Mouse (Mus musculus): ENCODE data around the gene Znrf1. TPM values are rescaled to one million over a fixed set of nuclear protein-coding genes. Genes with fewer than 3 reads are reported as not detected.
"Not testable (repeated sequence)": the region's sequence is repeated elsewhere in the genome, so short reads cannot be mapped to it uniquely, and the experiment has no call there.

The Znrf1 gene
- polyA plus RNA-seq (2014; fragmentation: Nextera tagmentation; extraction: Ambion mirVana): 38.6 and 45.6 TPM in 2 replicates

GRCm38 (mm10) chr8:111536031-111536977, at the start of gene Znrf1:
Gene Znrf1, plus strand, starts transcription at chr8:111536097.
- DNase-seq (ENCODE audit: low spot score, missing footprints) (peak; percentile 98), ATAC-seq (ENCODE audit: low FRiP score) (peak; percentile 94)
- Histone ChIP-seq H3K4me2 (peak within 1 kb of the TSS; percentile 72), H3K27me3 (ENCODE audit: control insufficient read depth, insufficient read depth, low read length) (no peaks in the 10 kb centered on the region), H3K4me3 (ENCODE audit: low read depth, low read length) (peak within 1 kb of the TSS; percentile 96), H3K9ac (ENCODE audit: low read length) (peak within 1 kb of the TSS; percentile 96), H3K9me3 (ENCODE audit: control insufficient read depth, low read length) (no peaks in the 10 kb centered on the region), H3K27ac (ENCODE audit: low read depth, low read length) (peak within 1 kb of the TSS; percentile 92), H3K36me3 (ENCODE audit: control insufficient read depth, insufficient read depth, low read length) (no peaks in the 10 kb centered on the region), H3K4me1 (ENCODE audit: control insufficient read depth, insufficient read depth, low read length) (peaks cover 33% of the 10 kb centered on the region)
- under 1% methylated on average over 65 of the region's 100 CpGs for WGBS

GRCm38 (mm10) chr8:111490034-111490591, 45.8 kb upstream of the Znrf1 start:
- ATAC-seq (ENCODE audit: low FRiP score) (no peak), DNase-seq (ENCODE audit: low spot score, missing footprints) (no peak)
- Histone ChIP-seq H3K9ac (ENCODE audit: low read length) (no peak overlapping the region), H3K4me2 (no peak overlapping the region), H3K9me3 (ENCODE audit: control insufficient read depth, low read length) (no peaks in the 10 kb centered on the region), H3K36me3 (ENCODE audit: control insufficient read depth, insufficient read depth, low read length) (no peaks in the 10 kb centered on the region; the same call in 1 of the 2 replicates), H3K4me1 (ENCODE audit: control insufficient read depth, insufficient read depth, low read length) (no peaks in the 10 kb centered on the region), H3K4me3 (ENCODE audit: low read depth, low read length) (no peak overlapping the region), H3K27me3 (ENCODE audit: control insufficient read depth, insufficient read depth, low read length) (no peaks in the 10 kb centered on the region), H3K27ac (ENCODE audit: low read depth, low read length) (no peak overlapping the region)
- 87% methylated on average over 10 of the region's 10 CpGs for WGBS

DNA sequence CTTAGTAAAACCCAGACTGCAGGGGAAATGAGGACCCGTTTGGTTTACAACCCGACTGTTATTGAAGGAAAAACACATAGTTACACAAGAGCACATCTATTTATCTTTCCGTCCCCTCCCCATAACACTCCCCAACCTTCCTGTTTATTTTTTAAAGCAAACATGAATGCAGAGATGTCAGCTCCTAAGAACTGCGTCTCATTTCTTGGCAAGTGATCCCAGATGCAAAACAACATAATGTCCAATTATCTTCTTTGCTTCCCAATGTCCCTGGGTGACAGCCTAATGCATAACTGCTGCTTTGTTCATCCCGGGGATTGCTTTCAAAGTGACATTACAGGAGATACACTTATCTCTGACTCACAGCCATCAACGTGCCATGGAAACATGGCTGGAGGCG, 44.7 kb upstream of the Znrf1 start:
- H3K4me3 ChIP-seq (ENCODE audit: low read depth, low read length): no peak overlapping the region
- no peak overlapping the region for H3K4me2 ChIP-seq
- no peaks in the 10 kb centered on the region for H3K4me1 ChIP-seq (ENCODE audit: control insufficient read depth, insufficient read depth, low read length)
- DNase-seq (ENCODE audit: low spot score, missing footprints) (no peak), ATAC-seq (ENCODE audit: low FRiP score) (no peak)
- no peaks in the 10 kb centered on the region for H3K9me3 ChIP-seq (ENCODE audit: control insufficient read depth, low read length)
- no peaks in the 10 kb centered on the region for H3K36me3 ChIP-seq (ENCODE audit: control insufficient read depth, insufficient read depth, low read length)
- no peaks in the 10 kb centered on the region for H3K27me3 ChIP-seq (ENCODE audit: control insufficient read depth, insufficient read depth, low read length)
- 84% methylated on average over 7 of the region's 7 CpGs for WGBS
- H3K9ac ChIP-seq (ENCODE audit: low read length): no peak overlapping the region
- no peak overlapping the region for H3K27ac ChIP-seq (ENCODE audit: low read depth, low read length)

DNA sequence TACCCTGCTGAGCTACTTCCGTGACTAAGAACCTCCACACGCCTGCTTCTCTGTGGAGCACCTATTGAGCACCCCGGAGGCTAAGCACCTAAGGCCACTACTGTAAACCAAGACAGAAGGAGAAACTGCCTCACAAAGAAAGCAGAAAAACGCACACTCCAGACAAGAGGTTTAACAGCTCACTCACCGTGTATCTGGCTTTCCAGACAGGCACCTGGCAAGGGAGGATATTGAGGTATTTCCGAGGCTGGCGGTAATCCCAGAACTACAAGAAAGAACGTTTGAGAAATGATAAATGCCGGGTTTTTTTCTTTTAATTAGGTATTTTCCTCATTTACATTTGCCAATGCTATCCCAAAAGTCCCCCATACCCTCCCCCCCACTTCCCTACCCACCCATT, 43.4 kb upstream of the Znrf1 start:
- no peaks in the 10 kb centered on the region for H3K4me1 ChIP-seq (ENCODE audit: control insufficient read depth, insufficient read depth, low read length)
- no peak overlapping the region for H3K4me2 ChIP-seq
- H3K4me3 ChIP-seq (ENCODE audit: low read depth, low read length): no peak overlapping the region
- no peaks in the 10 kb centered on the region for H3K9me3 ChIP-seq (ENCODE audit: control insufficient read depth, low read length)
- WGBS: 92% methylated on average over 9 of the region's 9 CpGs
- no peak for DNase-seq (ENCODE audit: low spot score, missing footprints)
- no peaks in the 10 kb centered on the region for H3K27me3 ChIP-seq (ENCODE audit: control insufficient read depth, insufficient read depth, low read length)
- H3K9ac ChIP-seq (ENCODE audit: low read length): no peak overlapping the region
- H3K27ac ChIP-seq (ENCODE audit: low read depth, low read length): no peak overlapping the region
- no peak for ATAC-seq (ENCODE audit: low FRiP score)
- no peaks in the 10 kb centered on the region for H3K36me3 ChIP-seq (ENCODE audit: control insufficient read depth, insufficient read depth, low read length)

- no peak overlapping the region for H3K4me2 ChIP-seq
- H3K27ac ChIP-seq (ENCODE audit: low read depth, low read length): no peak overlapping the region
- H3K4me3 ChIP-seq (ENCODE audit: low read depth, low read length): no peak overlapping the region
- H3K4me1 ChIP-seq (ENCODE audit: control insufficient read depth, insufficient read depth, low read length): no peaks in the 10 kb centered on the region
- DNase-seq (ENCODE audit: low spot score, missing footprints) (no peak), ATAC-seq (ENCODE audit: low FRiP score) (no peak)
- no peaks in the 10 kb centered on the region for H3K27me3 ChIP-seq (ENCODE audit: control insufficient read depth, insufficient read depth, low read length)
- WGBS: 92% methylated on average over 3 of the region's 3 CpGs
- no peaks in the 10 kb centered on the region for H3K36me3 ChIP-seq (ENCODE audit: control insufficient read depth, insufficient read depth, low read length)
- no peaks in the 10 kb centered on the region for H3K9me3 ChIP-seq (ENCODE audit: control insufficient read depth, low read length)
- no peak overlapping the region for H3K9ac ChIP-seq (ENCODE audit: low read length)
These were observed 42.7 kb upstream of the Znrf1 start for GRCm38 (mm10) chr8:111493176-111493575.

DNA sequence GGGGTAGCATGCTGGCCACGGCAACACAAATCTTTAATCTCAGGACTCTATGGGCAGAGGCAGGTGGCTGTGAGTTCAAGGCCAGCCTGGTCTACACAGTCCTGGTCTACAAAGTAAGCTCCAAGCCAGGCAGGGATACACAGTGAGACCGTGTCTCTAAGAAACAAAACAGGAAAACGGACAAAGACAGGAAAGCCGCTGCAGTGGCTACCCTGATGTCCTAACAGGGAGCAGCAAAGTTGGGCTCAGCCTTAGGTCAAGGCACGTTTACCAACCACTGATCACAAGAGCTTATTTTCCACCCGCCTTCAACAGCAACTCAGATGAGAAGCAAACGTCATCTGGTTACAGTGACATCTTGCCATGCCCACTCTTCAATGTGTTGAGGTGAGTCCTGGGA, 39.6 kb upstream of the Znrf1 start:
- no peaks in the 10 kb centered on the region for H3K27me3 ChIP-seq (ENCODE audit: control insufficient read depth, insufficient read depth, low read length)
- H3K4me2 ChIP-seq: no peak overlapping the region
- no peak overlapping the region for H3K27ac ChIP-seq (ENCODE audit: low read depth, low read length)
- DNase-seq (ENCODE audit: low spot score, missing footprints) (no peak), ATAC-seq (ENCODE audit: low FRiP score) (no peak)
- H3K4me1 ChIP-seq (ENCODE audit: control insufficient read depth, insufficient read depth, low read length): no peaks in the 10 kb centered on the region
- WGBS: 86% methylated on average over 7 of the region's 7 CpGs
- H3K9ac ChIP-seq (ENCODE audit: low read length): no peak overlapping the region
- H3K4me3 ChIP-seq (ENCODE audit: low read depth, low read length): no peak overlapping the region
- H3K9me3 ChIP-seq (ENCODE audit: control insufficient read depth, low read length): no peaks in the 10 kb centered on the region
- peaks cover 2% of the 10 kb centered on the region; the same call in 1 of the 2 replicates for H3K36me3 ChIP-seq (ENCODE audit: control insufficient read depth, insufficient read depth, low read length)

DNA sequence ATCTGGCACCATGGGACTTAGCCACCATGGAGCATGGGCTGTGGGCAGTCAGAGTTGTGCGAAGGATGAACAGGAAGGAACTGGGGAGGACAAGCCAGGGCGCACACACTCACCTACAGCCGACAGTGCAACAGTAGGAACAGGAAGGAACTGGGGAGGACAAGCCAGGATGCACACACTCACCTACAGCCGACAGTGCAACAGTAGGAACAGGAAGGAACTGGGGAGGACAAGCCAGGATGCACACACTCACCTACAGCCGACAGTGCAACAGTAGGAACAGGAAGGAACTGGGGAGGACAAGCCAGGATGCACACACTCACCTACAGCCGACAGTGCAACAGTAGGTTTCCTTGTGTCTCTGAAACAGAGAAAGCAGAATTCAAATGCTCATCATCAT, 37.6 kb upstream of the Znrf1 start:
- ATAC-seq (ENCODE audit: low FRiP score); H3K36me3 ChIP-seq (ENCODE audit: control insufficient read depth, insufficient read depth, low read length); H3K9me3 ChIP-seq (ENCODE audit: control insufficient read depth, low read length); H3K4me1 ChIP-seq (ENCODE audit: control insufficient read depth, insufficient read depth, low read length); H3K9ac ChIP-seq (ENCODE audit: low read length); H3K4me2 ChIP-seq; H3K27me3 ChIP-seq (ENCODE audit: control insufficient read depth, insufficient read depth, low read length); DNase-seq (ENCODE audit: low spot score, missing footprints); H3K4me3 ChIP-seq (ENCODE audit: low read depth, low read length); H3K27ac ChIP-seq (ENCODE audit: low read depth, low read length): not testable (repeated sequence)
- 89% methylated on average over 4 of the region's 6 CpGs for WGBS

GRCm38 (mm10) chr8:111501724-111502464, 34.0 kb upstream of the Znrf1 start:
- no peak overlapping the region for H3K4me3 ChIP-seq (ENCODE audit: low read depth, low read length)
- WGBS: 80% methylated on average over 11 of the region's 11 CpGs
- no peaks in the 10 kb centered on the region for H3K4me1 ChIP-seq (ENCODE audit: control insufficient read depth, insufficient read depth, low read length)
- no peaks in the 10 kb centered on the region for H3K9me3 ChIP-seq (ENCODE audit: control insufficient read depth, low read length)
- H3K27ac ChIP-seq (ENCODE audit: low read depth, low read length): no peak overlapping the region
- H3K27me3 ChIP-seq (ENCODE audit: control insufficient read depth, insufficient read depth, low read length): no peaks in the 10 kb centered on the region
- ATAC-seq (ENCODE audit: low FRiP score) (no peak), DNase-seq (ENCODE audit: low spot score, missing footprints) (no peak)
- peaks cover 2% of the 10 kb centered on the region; the same call in 1 of the 2 replicates for H3K36me3 ChIP-seq (ENCODE audit: control insufficient read depth, insufficient read depth, low read length)
- H3K9ac ChIP-seq (ENCODE audit: low read length): no peak overlapping the region
- no peak overlapping the region for H3K4me2 ChIP-seq
